Mouse (Mus musculus) intestine, postnatal 0 days (tissue): Measurements from ENCODE around the gene Tiparp. TPM values are rescaled to one million over a fixed set of nuclear protein-coding genes. Genes with fewer than 3 reads are reported as not detected.

Experiments
- ATAC-seq: fragments of 200-750 bp; cut with Nextera tagmentation; 2 replicates; pipeline ENCODE4 v1.8.0; 2017; ENCODE audit warnings: mild to moderate bottlenecking, moderate TSS enrichment, moderate library complexity
- H3K27ac ChIP-seq: fragments of 300-500 bp; sonication (generic); 2 replicates; pipeline ENCODE4 v1.5.1; 2014; ENCODE audit warnings: mild to moderate bottlenecking, low read depth, low read length, moderate library complexity
- H3K27me3 ChIP-seq: fragments of 300-500 bp; sonication (generic); replicated peaks from 2 replicates; pipeline ENCODE4 v1.6.1; 2014; ENCODE audit warnings: low read length, mixed read lengths; ENCODE audit not compliant: control insufficient read depth, insufficient read depth
- H3K36me3 ChIP-seq: fragments of 300-500 bp; sonication (generic); 2 replicates; pipeline ENCODE4 v1.6.1; 2014; ENCODE audit warnings: mild to moderate bottlenecking, moderate library complexity; ENCODE audit not compliant: control insufficient read depth, insufficient read depth
- H3K4me1 ChIP-seq: fragments of 300-500 bp; sonication (generic); replicated peaks from 2 replicates; pipeline ENCODE4 v1.6.1; 2014; ENCODE audit warnings: antibody characterized with exemption, low read length, mixed read lengths; ENCODE audit not compliant: control insufficient read depth, insufficient read depth
- H3K4me2 ChIP-seq: fragments of 300-500 bp; sonication (generic); replicated peaks from 2 replicates; pipeline ENCODE4 v1.6.1; 2014; ENCODE audit warnings: low read depth, mild to moderate bottlenecking, moderate library complexity
- H3K4me3 ChIP-seq: fragments of 300-500 bp; sonication (generic); 2 replicates; pipeline ENCODE4 v1.5.1; 2014; ENCODE audit warnings: low read depth, low read length
- H3K9ac ChIP-seq: fragments of 300-500 bp; sonication (generic); 2 replicates; pipeline ENCODE4 v1.6.1; 2014; ENCODE audit warnings: mild to moderate bottlenecking, low read depth, low read length
- H3K9me3 ChIP-seq: fragments of 300-500 bp; sonication (generic); 2 replicates; pipeline ENCODE4 v1.6.1; 2016; ENCODE audit warnings: mixed run types; ENCODE audit not compliant: control insufficient read depth
- CTCF ChIP-seq: sonication (generic); IDR thresholded peaks from 2 replicates; pipeline ENCODE4 v1.5.1; 2016; ENCODE audit warnings: low read depth, mild to moderate bottlenecking, control low read depth, antibody characterized with exemption, moderate library complexity
- WGBS: fragments of 180-500 bp; shearing (Covaris S2); extraction: QIAGEN DNeasy Blood & Tissue Kit; methylation state at CpG from one replicate; pipeline ENCODE4 v1.1.7; 2014; 5-methylcytosine and 5-hydroxymethylcytosine counted together
- polyA plus RNA-seq: library from polyadenylated mRNA; unstranded; fragments of >200 nt; fragmentation: Nextera tagmentation; extraction: Ambion mirVana; gene quantifications from 2 replicates; pipeline ENCODE4 v1.2.1, GENCODE M21; 2015

The Tiparp gene
- polyA plus RNA-seq, 1 experiment from 2014 or later, result 26.6 TPM

GRCm38 (mm10) chr3:65487419-65488088 lies 40.7 kb upstream of the Tiparp start:
- H3K36me3 ChIP-seq, result no peaks in the 10 kb centered on the region
- no peak overlapping the region for H3K27ac ChIP-seq
- H3K27me3 ChIP-seq, result no peaks in the 10 kb centered on the region
- H3K4me1 ChIP-seq, result no peaks in the 10 kb centered on the region
- H3K4me3 ChIP-seq, result no peak overlapping the region
- H3K9ac ChIP-seq, result no peak overlapping the region
- WGBS, result 67% methylated on average over 2 of the region's 2 CpGs
- H3K9me3 ChIP-seq, result no peaks in the 10 kb centered on the region
- ATAC-seq, result no peak
- TF ChIP-seq CTCF, result no peak
- no peak overlapping the region for H3K4me2 ChIP-seq

- 73% methylated on average over 1 of the region's 1 CpGs for WGBS
- Histone ChIP-seq H3K27ac (no peak overlapping the region), H3K27me3 (no peaks in the 10 kb centered on the region), H3K36me3 (no peaks in the 10 kb centered on the region), H3K4me3 (no peak overlapping the region), H3K9ac (no peak overlapping the region), H3K4me1 (no peaks in the 10 kb centered on the region), H3K4me2 (no peak overlapping the region), H3K9me3 (no peaks in the 10 kb centered on the region)
- ATAC-seq, result no peak
- TF ChIP-seq CTCF, result no peak
Measured at GRCm38 (mm10) chr3:65488556-65489244, 39.5 kb upstream of the Tiparp start.

- no peak overlapping the region for H3K4me2 ChIP-seq
- WGBS, result 87% methylated on average over 6 of the region's 6 CpGs
- H3K4me3 ChIP-seq, result no peak overlapping the region
- no peaks in the 10 kb centered on the region for H3K36me3 ChIP-seq
- no peaks in the 10 kb centered on the region for H3K27me3 ChIP-seq
- no peaks in the 10 kb centered on the region for H3K9me3 ChIP-seq
- H3K9ac ChIP-seq, result no peak overlapping the region
- no peaks in the 10 kb centered on the region for H3K4me1 ChIP-seq
- ATAC-seq, result no peak
- H3K27ac ChIP-seq, result no peak overlapping the region
- no peak for TF ChIP-seq CTCF
Measured at GRCm38 (mm10) chr3:65489601-65490000, 38.6 kb upstream of the Tiparp start.

GRCm38 (mm10) chr3:65494291-65494763 lies 33.9 kb upstream of the Tiparp start:
- Histone ChIP-seq H3K4me2 (peak overlapping the region; percentile 49), H3K4me1 (no peaks in the 10 kb centered on the region), H3K27me3 (no peaks in the 10 kb centered on the region), H3K9ac (no peak overlapping the region), H3K36me3 (no peaks in the 10 kb centered on the region), H3K9me3 (no peaks in the 10 kb centered on the region), H3K27ac (no peak overlapping the region), H3K4me3 (peak overlapping the region; percentile 9; the same call in 1 of the 2 replicates)
- TF ChIP-seq CTCF, result no peak
- WGBS, result 31% methylated on average over 9 of the region's 9 CpGs
- no peak for ATAC-seq

GRCm38 (mm10) chr3:65507766-65508165 lies 20.4 kb upstream of the Tiparp start:
- Histone ChIP-seq H3K9me3 (no peaks in the 10 kb centered on the region), H3K4me1 (no peaks in the 10 kb centered on the region), H3K4me2 (no peak overlapping the region), H3K4me3 (no peak overlapping the region), H3K27me3 (no peaks in the 10 kb centered on the region), H3K27ac (no peak overlapping the region), H3K36me3 (no peaks in the 10 kb centered on the region), H3K9ac (no peak overlapping the region)
- 80% methylated on average over 2 of the region's 2 CpGs for WGBS
- no peak for ATAC-seq
- no peak for TF ChIP-seq CTCF

GRCm38 (mm10) chr3:65510588-65510987 lies 17.6 kb upstream of the Tiparp start:
- H3K27ac ChIP-seq, result no peak overlapping the region
- no peak overlapping the region for H3K9ac ChIP-seq
- 74% methylated on average over 2 of the region's 2 CpGs for WGBS
- no peak for TF ChIP-seq CTCF
- no peaks in the 10 kb centered on the region for H3K36me3 ChIP-seq
- no peak overlapping the region for H3K4me2 ChIP-seq
- ATAC-seq, result no peak
- no peaks in the 10 kb centered on the region for H3K4me1 ChIP-seq
- H3K27me3 ChIP-seq, result no peaks in the 10 kb centered on the region
- no peak overlapping the region for H3K4me3 ChIP-seq
- no peaks in the 10 kb centered on the region for H3K9me3 ChIP-seq
